Mouse (Mus musculus) gastrocnemius, postnatal 36 days (tissue): ENCODE data around the gene Slc9c1. TPM values are rescaled to one million over a fixed set of nuclear protein-coding genes. Genes with fewer than 3 reads are reported as not detected.
"Not testable (repeated sequence)": the region's sequence is repeated elsewhere in the genome, so short reads cannot be mapped to it uniquely, and the experiment has no call there.

Source experiments
- DNase-seq, 2 experiments: peaks; one replicate each; pipeline ENCODE4 v3.0.0; 2022
- intact Hi-C: fragments of 180-260 bp; cut with DNase I; formaldehyde crosslinking; loops from one replicate; pipeline ENCODE4 v1.15.1; 2025
- long read RNA-seq, 2 experiments: library from polyadenylated mRNA; stranded (forward); transcript quantifications; one replicate each; pipeline ENCODE4 v2.0.0; 2021
- total RNA-seq, 2 experiments: library from RNA; stranded (reverse); gene quantifications; 2 replicates each; pipeline ENCODE4 v1.2.3; 2021

Gene Slc9c1
- total RNA-seq = not detected
- long read RNA-seq, experiment 1 = 0 reads
- long read RNA-seq, experiment 2 = 0 reads

- no peak for DNase-seq
- intact Hi-C loops = no loop called here
Measured at GRCm38 (mm10) chr16:45535009-45535408, at the start of gene Slc9c1. Slc9c1 (plus strand) TSS chr16:45535309.

GRCm38 (mm10) chr16:45492927-45493326, 42.2 kb upstream of the Slc9c1 start, which contains the start of gene Gm609:
Gm609 (minus strand) TSS chr16:45492969.
- intact Hi-C loops = no loop called here
- DNase-seq = no peak

GRCm38 (mm10) chr16:45495326-45495725, 39.8 kb upstream of the Slc9c1 start:
- DNase-seq = no peak

DNA sequence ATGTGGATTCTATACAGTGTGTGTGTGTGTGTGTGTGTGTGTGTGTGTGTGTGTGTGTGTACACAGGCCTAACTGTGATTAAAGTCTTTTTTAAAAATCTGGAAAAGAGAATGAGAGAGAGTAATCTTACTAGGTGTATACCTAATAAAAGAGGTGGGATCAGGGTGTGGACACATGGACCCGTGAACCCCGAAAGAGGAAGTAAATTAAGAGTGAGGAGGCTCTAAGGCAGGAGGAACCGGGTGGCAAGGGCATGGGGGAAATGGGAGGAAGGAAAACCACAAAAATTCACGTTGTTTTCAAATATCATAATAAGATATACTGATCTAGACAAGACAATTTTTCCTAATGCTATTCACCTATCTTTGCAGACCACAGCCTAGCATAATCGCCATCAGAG, 9.6 kb upstream of the Slc9c1 start:
- no peak for DNase-seq
- intact Hi-C loops = no loop called here

More at GRCm38 (mm10) chr16:45495326-45495725, 39.8 kb upstream of the Slc9c1 start:
- intact Hi-C loops = no loop called here

GRCm38 (mm10) chr16:45531950-45532349, 3.2 kb upstream of the Slc9c1 start, which contains the start of gene Gm17783:
Gm17783 (minus strand) TSS chr16:45532050.
- intact Hi-C loops = no loop called here

GRCm38 (mm10) chr16:45538342-45538741, 3.2 kb downstream of the Slc9c1 start:
- DNase-seq, intact Hi-C loops: not testable (repeated sequence)

More at GRCm38 (mm10) chr16:45531950-45532349, 3.2 kb upstream of the Slc9c1 start, which contains the start of gene Gm17783:
- DNase-seq = no peak

DNA sequence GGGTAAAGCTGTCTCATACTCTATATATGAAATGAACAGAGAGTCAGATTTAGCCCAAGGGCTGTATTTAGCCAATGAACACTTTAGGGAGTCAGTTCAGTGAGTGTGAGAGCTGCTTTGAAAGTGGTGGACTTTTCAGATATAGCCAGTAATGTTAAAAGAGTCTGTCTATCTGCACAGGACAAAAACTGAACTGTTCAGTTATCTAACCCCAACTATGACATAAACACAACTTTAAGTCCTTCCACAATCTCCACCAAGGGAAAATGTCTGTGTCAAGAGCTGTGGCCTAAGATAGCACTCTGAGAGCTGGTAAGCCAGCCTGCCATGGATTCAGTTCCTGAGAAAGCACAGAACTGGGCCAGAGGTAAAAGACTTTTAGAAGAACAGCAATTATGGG, 7.0 kb downstream of the Slc9c1 start:
- DNase-seq = no peak
- intact Hi-C loops = no loop called here

DNA sequence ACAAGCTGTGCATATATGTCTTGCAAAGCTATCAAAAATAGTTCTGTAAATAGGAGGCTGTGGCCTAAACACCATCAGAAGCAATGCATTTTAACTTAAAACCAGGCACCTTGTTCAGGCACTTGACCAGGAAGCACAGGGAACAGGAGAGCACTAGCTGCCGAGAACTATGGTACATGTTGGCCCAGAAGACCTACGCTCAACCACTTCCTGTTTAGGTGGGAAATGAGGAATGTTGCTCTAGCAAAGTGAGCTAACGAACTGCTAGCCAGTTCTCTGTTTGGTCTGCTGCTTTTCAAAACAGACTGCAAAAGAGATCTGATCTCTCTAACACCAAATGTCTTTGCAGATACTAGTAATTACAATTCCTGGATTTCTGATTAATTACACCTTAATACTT, 9.2 kb downstream of the Slc9c1 start:
- DNase-seq = no peak
- intact Hi-C loops = no loop called here

- intact Hi-C loops = no loop called here
- DNase-seq = no peak
Measured at GRCm38 (mm10) chr16:45547982-45548381, 12.9 kb downstream of the Slc9c1 start.

DNA sequence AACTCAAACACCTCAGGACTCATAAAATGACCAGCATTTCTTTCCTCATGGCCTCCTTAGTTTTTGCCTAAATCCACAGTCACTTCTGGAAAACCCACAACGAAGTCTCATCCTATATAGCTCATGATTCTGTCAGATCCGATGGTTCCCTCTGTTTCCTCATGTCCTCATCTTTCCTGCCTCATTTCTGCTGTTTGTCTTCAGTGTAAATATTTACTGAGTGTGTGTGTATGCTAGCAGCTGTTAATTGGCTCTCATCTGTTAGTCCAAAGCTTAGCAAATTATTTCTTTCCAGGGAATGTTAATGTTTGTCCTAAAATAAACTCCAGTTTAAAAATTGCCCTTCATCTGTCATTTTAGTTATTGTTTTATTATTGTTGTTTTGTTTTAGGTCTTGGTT, 16.5 kb downstream of the Slc9c1 start:
- intact Hi-C loops = no loop called here
- no peak for DNase-seq

DNA sequence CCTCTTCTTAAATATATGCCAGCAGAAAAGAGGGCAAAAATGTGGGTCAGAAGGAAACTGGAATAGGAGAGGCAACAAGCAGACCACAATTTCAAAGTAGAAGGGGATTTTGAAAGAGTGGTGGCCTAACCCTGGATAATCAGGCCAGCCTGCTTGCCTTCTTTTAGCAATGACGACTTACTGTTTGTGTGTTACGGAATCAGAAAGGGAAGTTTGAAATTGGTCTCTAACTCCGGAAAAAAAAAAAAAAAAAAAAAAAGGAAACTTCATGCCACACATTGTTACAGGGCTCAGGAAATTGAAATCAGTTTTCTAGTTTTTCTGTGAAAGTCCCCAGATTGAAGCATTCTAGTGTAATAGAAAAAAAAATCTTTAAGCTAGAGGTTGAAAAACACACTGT, 26.6 kb downstream of the Slc9c1 start:
- intact Hi-C loops = no loop called here
- no peak for DNase-seq

DNA sequence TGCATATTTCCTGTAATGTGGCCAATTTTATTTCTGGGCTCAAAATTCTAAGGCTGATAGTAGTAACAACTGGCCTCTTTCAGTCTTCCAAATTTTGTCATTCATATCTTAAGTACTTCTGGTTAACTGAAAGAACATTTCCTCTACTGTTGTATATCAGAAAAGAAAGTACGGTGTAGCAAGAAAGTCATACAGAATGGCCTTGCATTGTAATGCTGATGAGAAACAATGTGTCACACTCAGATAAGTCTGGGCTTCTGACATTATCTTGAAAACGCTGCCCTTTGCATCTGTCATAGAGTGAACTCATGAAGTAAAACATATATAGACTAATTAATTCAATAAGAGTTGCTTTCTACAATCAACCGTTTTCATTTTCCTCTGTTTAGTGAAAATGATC, 37.2 kb downstream of the Slc9c1 start:
- intact Hi-C loops = no loop called here
- no peak for DNase-seq

DNA sequence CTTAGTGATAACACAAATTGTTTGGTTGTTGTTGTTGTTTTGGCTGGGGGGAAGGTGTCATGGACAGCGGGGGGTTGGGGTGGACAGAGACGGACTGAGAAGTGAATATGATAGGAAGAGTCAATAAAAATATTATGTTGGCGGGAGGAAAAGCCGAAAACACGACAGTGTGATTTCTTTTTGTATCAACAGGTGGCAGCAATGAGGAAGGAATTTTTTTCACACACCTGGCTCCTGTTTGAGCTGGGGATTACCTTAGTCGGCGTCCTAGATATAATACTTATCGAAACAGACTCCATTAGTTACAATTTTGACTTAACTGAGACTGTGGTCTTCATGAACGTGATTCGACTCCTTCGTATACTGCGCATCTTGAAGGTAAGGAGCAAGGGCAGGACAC, 44.8 kb downstream of the Slc9c1 start:
- no peak for DNase-seq

GRCm38 (mm10) chr16:45582512-45582911, 47.4 kb downstream of the Slc9c1 start:
- intact Hi-C loops = loop anchor here (5.0 kb wide), 1 partner anchor 50 kb away; no protein-coding TSS in a partner anchor
- DNase-seq = no peak

More for the DNA sequence above, 44.8 kb downstream of the Slc9c1 start:
- intact Hi-C loops = loop anchor here (5.0 kb wide), 1 partner anchor 52 kb away; no protein-coding TSS in a partner anchor

- no peak for DNase-seq
- intact Hi-C loops = no loop called here
Measured at GRCm38 (mm10) chr16:45593656-45594055, 58.5 kb downstream of the Slc9c1 start.

DNA sequence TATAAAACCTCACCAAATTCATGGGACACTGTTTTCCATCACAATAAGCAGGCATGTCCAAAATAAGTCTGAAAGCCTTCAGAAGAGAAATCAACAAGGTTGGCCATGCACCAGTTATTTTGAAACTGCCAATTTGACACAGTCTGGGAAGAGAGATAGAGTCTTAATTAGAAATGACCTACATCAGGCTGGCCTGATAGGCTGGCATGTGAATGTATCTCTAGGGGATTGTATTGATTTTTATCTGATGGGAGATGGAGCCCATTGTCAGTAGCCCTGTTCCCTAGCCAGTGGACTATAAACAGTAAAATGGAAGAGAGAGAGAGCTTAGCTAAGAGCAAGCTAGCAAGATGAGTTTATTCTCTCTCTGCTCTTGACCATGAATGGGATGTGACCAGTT, 60.4 kb downstream of the Slc9c1 start:
- intact Hi-C loops = no loop called here

DNA sequence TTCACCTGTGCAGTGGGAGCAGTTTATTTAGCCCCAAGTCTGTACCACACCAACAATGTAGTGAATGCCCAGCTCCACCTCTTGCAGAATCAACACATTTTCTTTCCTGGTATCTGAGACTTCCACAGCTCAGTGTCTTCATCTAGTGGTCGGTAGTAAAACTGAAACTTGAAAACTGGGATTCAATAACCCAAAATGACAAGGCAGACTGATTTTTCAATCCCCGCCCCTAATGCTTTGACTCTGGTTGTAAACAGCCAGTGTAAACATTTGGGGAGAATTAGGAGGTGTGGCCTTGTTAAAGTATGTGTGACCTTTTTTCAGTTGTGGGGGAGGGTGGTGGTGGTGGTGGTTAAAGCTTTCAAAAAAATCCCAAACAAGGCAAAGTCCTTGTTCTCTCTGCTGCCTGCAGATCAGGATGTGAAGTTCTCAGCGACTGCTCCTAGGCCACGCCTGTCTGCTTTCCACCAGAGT, 73.4 kb downstream of the Slc9c1 start:
- no peak for DNase-seq
- intact Hi-C loops = no loop called here

More for the DNA sequence above, 60.4 kb downstream of the Slc9c1 start:
- no peak for DNase-seq

GRCm38 (mm10) chr16:45609300-45609699, 74.2 kb downstream of the Slc9c1 start:
- intact Hi-C loops = no loop called here
- no peak for DNase-seq

DNA sequence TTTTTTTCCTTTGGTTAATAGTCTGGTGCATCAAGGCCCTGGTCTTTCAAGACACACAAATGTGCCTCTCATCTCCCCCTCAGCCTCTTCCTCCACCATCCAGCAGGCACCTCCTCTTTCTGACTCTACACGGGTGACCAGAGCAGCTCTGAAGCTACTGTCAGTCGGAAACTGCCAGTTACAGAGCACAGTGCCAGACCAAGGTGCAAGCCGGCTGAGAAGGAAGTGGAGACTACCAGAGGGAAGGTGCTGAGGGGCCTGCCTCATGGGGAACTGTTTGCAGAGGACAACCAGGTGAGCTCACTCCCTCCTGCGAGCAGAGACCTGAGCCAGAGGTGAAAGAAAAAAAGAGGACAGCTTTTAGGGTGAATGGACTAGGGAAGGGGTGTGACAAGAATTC, 75.2 kb downstream of the Slc9c1 start, which contains the start of gene Gcsam:
Gene Gcsam (plus strand): TSS at position 114 of the 400 bp plus-strand sequence.
- intact Hi-C loops = no loop called here
- no peak for DNase-seq

GRCm38 (mm10) chr16:45613247-45613646, 78.1 kb downstream of the Slc9c1 start:
- intact Hi-C loops = no loop called here
- no peak for DNase-seq

DNA sequence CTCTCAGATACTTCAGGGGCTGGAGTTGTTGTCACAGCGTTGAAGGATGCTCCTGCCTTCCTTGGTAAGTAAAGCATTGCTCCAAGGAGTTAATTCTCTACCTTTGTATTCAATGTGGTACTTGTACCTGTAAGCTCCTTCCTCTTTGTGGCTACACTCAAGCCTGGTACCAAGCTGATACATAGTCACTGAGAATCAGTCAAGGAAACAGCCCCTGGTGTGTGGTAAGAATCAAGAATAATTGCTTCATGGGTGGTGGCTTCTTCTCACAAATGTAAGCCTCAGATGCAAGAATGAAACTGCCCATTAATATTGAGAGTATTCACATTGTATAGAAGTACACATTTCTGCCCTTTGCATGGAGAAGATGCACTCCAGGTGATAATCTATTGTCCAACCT, 80.8 kb downstream of the Slc9c1 start:
- intact Hi-C loops = no loop called here

DNA sequence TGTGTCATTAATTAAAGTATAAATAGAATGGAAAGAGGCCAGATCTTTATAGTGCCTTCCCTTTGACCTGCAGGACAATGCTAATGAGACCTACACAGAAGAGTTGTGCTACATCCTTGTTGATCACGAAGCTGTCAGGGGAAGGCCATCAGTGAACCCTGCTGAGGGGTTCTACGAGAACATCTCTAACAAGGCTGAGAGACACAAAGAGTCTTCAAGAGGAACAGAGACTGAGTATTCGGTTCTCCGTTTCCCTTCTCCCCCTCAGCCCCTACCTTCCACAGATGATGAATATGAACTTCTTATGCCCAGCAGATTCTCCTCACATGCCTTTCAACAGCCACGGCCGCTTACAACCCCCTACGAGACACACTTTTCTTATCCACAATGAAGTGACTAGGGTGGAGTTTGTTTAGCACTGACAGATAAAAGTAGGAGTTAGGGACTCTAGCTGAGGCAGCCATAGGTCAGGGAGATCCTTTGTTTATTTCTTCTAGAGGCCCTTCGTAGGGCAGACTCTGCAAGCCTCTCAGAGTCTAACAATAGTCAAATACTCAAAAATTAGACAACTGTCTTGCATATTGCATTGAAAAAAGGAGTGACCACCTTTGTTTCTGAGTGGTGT, 84.8 kb downstream of the Slc9c1 start:
- intact Hi-C loops = no loop called here
- DNase-seq = no peak

More for the DNA sequence above, 80.8 kb downstream of the Slc9c1 start:
- DNase-seq = no peak
